Mouse (Mus musculus) lung, postnatal 0 days (tissue): ENCODE results near the gene Traf2. TPM values are rescaled to one million over a fixed set of nuclear protein-coding genes. Genes with fewer than 3 reads are reported as not detected.
A peak's percentile ranks its signal among the peaks of the same experiment; 100 is the strongest.

ENCODE experiments used
- ATAC-seq: fragments of 200-750 bp; cut with Nextera tagmentation; 2 replicates; pipeline ENCODE4 v1.8.0; 2017; ENCODE audit warnings: moderate library complexity
- DNase-seq: peaks from one replicate; pipeline ENCODE4 v3.0.0-alpha.2; 2016; ENCODE audit warnings: low spot score
- H3K27ac ChIP-seq: fragments of 300-500 bp; sonication (generic); 2 replicates; pipeline ENCODE4 v1.5.1; 2014; ENCODE audit warnings: antibody characterized with exemption, mild to moderate bottlenecking, low read length, mixed read lengths
- H3K27me3 ChIP-seq: fragments of 300-500 bp; sonication (generic); replicated peaks from 2 replicates; pipeline ENCODE4 v1.6.1; 2014; ENCODE audit warnings: low read length, mixed read lengths; ENCODE audit not compliant: insufficient read depth
- H3K36me3 ChIP-seq: fragments of 300-500 bp; sonication (generic); 2 replicates; pipeline ENCODE4 v1.6.1; 2014; ENCODE audit warnings: low read length, mixed read lengths; ENCODE audit not compliant: insufficient read depth
- H3K4me1 ChIP-seq: fragments of 300-500 bp; sonication (generic); 2 replicates; pipeline ENCODE4 v1.6.1; 2014; ENCODE audit warnings: antibody characterized with exemption, low read depth, low read length, mixed read lengths; ENCODE audit not compliant: insufficient read depth
- H3K4me2 ChIP-seq: fragments of 300-500 bp; sonication (generic); replicated peaks from 2 replicates; pipeline ENCODE4 v1.6.1; 2014; ENCODE audit warnings: low read depth, mild to moderate bottlenecking, low read length, moderate library complexity, mixed read lengths
- H3K4me3 ChIP-seq: fragments of 300-500 bp; sonication (generic); 2 replicates; pipeline ENCODE4 v1.5.1; 2014; ENCODE audit warnings: low read depth, low read length
- H3K9ac ChIP-seq: fragments of 300-500 bp; sonication (generic); replicated peaks from 2 replicates; pipeline ENCODE4 v1.6.1; 2014; ENCODE audit warnings: low read depth, mild to moderate bottlenecking
- H3K9me3 ChIP-seq: fragments of 300-500 bp; sonication (generic); 2 replicates; pipeline ENCODE4 v1.6.1; 2016; ENCODE audit warnings: low read length, mixed read lengths
- CTCF ChIP-seq: IDR thresholded peaks from 2 replicates; pipeline ENCODE4 v1.5.1; 2016; ENCODE audit warnings: antibody characterized with exemption, mild to moderate bottlenecking
- EP300 ChIP-seq: IDR thresholded peaks from 2 replicates; pipeline ENCODE4 v1.6.1; 2016; ENCODE audit warnings: antibody characterized with exemption, mild to moderate bottlenecking, control low read depth
- WGBS: fragments of 180-500 bp; shearing (Covaris S2); extraction: QIAGEN DNeasy Blood & Tissue Kit; methylation state at CpG from one replicate; pipeline ENCODE4 v1.1.7; 2014; 5-methylcytosine and 5-hydroxymethylcytosine counted together
- polyA plus RNA-seq: library from polyadenylated mRNA; unstranded; fragments of >200 nt; fragmentation: Nextera tagmentation; extraction: Ambion mirVana; gene quantifications from 2 replicates; pipeline ENCODE4 v1.2.1, GENCODE M21; 2015

The Traf2 gene
- polyA plus RNA-seq, 1 experiment from 2014 or later, result 21.0 TPM

DNA sequence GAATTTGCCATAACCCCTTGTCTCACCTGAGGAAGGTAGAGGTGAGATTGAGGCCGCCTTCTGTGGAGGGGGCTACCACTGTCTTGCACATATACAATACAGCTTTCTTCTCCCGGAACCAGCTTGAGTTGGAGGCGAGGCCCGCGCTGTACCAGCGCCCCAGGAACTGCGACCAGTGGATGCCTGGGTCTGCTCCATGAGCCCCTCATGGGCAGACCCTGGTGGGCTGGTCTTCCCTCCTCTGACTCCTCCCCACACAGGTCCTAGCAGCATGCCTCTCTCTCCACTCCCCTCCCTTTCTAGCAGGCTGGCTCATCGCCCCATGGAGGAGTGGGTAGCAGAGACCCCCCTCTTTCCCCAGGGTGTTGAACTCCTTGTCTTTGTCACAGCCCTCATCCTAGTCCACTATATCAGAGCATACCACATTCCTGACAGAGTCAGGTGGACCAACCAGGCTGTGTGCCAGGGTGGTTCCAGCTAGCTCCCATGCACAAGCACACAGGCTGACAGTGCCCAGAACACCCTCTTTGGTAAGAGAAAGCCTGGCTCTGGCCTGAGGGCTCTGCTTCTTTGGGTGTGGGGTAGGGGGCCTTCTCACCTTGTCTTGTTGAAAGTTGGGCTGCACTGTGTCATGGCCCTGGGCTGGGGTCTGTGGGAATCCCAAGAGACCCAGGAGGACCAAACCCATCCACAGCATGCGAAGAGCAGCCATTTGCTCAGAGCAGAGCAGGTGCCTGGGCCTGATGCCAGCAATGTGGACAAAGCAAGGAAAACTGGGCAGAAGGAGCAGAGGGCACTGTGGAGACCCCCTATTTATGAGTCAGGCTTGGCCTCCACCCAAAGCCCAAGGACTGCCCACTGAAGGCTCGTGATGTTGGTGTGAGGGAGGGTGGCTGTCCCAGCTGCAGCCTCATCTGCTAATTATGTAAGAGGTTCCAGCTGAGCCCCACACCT lies 77.5 kb downstream of the Traf2 start:
- Histone ChIP-seq H3K4me1 (no peaks in the 10 kb centered on the region), H3K9ac (no peak overlapping the region), H3K36me3 (no peaks in the 10 kb centered on the region), H3K4me2 (no peak overlapping the region), H3K9me3 (no peaks in the 10 kb centered on the region), H3K27ac (no peak overlapping the region), H3K4me3 (no peak overlapping the region), H3K27me3 (no peaks in the 10 kb centered on the region)
- DNase-seq (peak; percentile 27), ATAC-seq (peak; percentile 67)
- TF ChIP-seq CTCF, result no peak
- TF ChIP-seq EP300, result no peak
- WGBS, result 63% methylated on average over 10 of the region's 10 CpGs

Other genes with a start within 250 kb of the Traf2 start
- gene Grin1, start 227.8 kb downstream of the Traf2 start, polyA plus RNA-seq, result 0.30 and 0.36 TPM in 2 replicates
- 36.8 and 40.9 TPM in 2 replicates for gene Man1b1, start 214.6 kb downstream of the Traf2 start, polyA plus RNA-seq
- 10.5 and 11.1 TPM in 2 replicates for gene Dpp7, start 190.6 kb downstream of the Traf2 start, polyA plus RNA-seq
- gene Uap1l1, start 181.3 kb downstream of the Traf2 start, polyA plus RNA-seq, result 74.4 and 75.5 TPM in 2 replicates
- gene Sapcd2, start 174.6 kb downstream of the Traf2 start, polyA plus RNA-seq, result 2.2 and 2.4 TPM in 2 replicates
- 2.6 and 2.8 TPM in 2 replicates for gene Entpd2, start 151.1 kb downstream of the Traf2 start, polyA plus RNA-seq
- 42.7 and 45.3 TPM in 2 replicates for gene Npdc1, start 147.6 kb downstream of the Traf2 start, polyA plus RNA-seq
- gene Fut7, start 123.7 kb downstream of the Traf2 start, polyA plus RNA-seq, result 0.32 and 0.45 TPM in 2 replicates
- 2.7 and 4.0 TPM in 2 replicates for gene Abca2, start 118.2 kb downstream of the Traf2 start, polyA plus RNA-seq
- 633 and 715 TPM in 2 replicates for gene Clic3, start 90.1 kb downstream of the Traf2 start, polyA plus RNA-seq
- gene Paxx, start 85.8 kb downstream of the Traf2 start, polyA plus RNA-seq, result 67.4 and 68.9 TPM in 2 replicates
- gene Ptgds, start 76.9 kb downstream of the Traf2 start, polyA plus RNA-seq, result 5.8 and 6.1 TPM in 2 replicates
- gene Lcn12, start 53.0 kb downstream of the Traf2 start, polyA plus RNA-seq, result not detected in 2 replicates
- gene Fbxw5, start 46.2 kb downstream of the Traf2 start, polyA plus RNA-seq, result 39.7 and 43.4 TPM in 2 replicates
- gene C8g, start 45.2 kb downstream of the Traf2 start, polyA plus RNA-seq, result 2.6 and 3.2 TPM in 2 replicates
- 297 and 329 TPM in 2 replicates for gene Edf1, start 10.9 kb upstream of the Traf2 start, polyA plus RNA-seq
- 0.31 and 1.2 TPM in 2 replicates for gene Mamdc4, start 27.9 kb upstream of the Traf2 start, polyA plus RNA-seq
- gene Phpt1, start 28.3 kb upstream of the Traf2 start, polyA plus RNA-seq, result 97.7 and 103 TPM in 2 replicates
- 0.07 TPM in 1 of 2 replicates, not detected in the other for gene Ajm1, start 34.8 kb upstream of the Traf2 start, polyA plus RNA-seq
- 34.7 and 41.2 TPM in 2 replicates for gene Rabl6, start 61.6 kb upstream of the Traf2 start, polyA plus RNA-seq
- gene Ccdc183, start 70.7 kb upstream of the Traf2 start, polyA plus RNA-seq, result 0.38 and 0.44 TPM in 2 replicates
- gene Tmem141, start 75.1 kb upstream of the Traf2 start, polyA plus RNA-seq, result 26.0 and 29.9 TPM in 2 replicates
- gene Fcna, start 81.1 kb upstream of the Traf2 start, polyA plus RNA-seq, result 2.5 and 2.8 TPM in 2 replicates
- gene Lcn8, start 106.2 kb upstream of the Traf2 start, polyA plus RNA-seq, result not detected in 2 replicates
- gene Lcn5, start 111.0 kb upstream of the Traf2 start, polyA plus RNA-seq, result not detected in 2 replicates
- not detected in 2 replicates for gene Lcn6, start 129.8 kb upstream of the Traf2 start, polyA plus RNA-seq
- gene Lcn10, start 135.8 kb upstream of the Traf2 start, polyA plus RNA-seq, result not detected in 2 replicates
- gene Obp2a, start 153.1 kb upstream of the Traf2 start, polyA plus RNA-seq, result not detected in 2 replicates
- gene Bmyc, start 159.8 kb upstream of the Traf2 start, polyA plus RNA-seq, result 57.8 and 58.7 TPM in 2 replicates
- gene Obp2b, start 190.1 kb upstream of the Traf2 start, polyA plus RNA-seq, result not detected in 2 replicates
- not detected in 2 replicates for gene Lcn3, start 218.6 kb upstream of the Traf2 start, polyA plus RNA-seq
- not detected in 2 replicates for gene Lcn11, start 230.1 kb upstream of the Traf2 start, polyA plus RNA-seq
- gene Gm13539, start 235.3 kb upstream of the Traf2 start, polyA plus RNA-seq, result 0.51 and 0.95 TPM in 2 replicates